8 mouse cellular contexts compared by ENCODE assay signal in the genomic region with DNA sequence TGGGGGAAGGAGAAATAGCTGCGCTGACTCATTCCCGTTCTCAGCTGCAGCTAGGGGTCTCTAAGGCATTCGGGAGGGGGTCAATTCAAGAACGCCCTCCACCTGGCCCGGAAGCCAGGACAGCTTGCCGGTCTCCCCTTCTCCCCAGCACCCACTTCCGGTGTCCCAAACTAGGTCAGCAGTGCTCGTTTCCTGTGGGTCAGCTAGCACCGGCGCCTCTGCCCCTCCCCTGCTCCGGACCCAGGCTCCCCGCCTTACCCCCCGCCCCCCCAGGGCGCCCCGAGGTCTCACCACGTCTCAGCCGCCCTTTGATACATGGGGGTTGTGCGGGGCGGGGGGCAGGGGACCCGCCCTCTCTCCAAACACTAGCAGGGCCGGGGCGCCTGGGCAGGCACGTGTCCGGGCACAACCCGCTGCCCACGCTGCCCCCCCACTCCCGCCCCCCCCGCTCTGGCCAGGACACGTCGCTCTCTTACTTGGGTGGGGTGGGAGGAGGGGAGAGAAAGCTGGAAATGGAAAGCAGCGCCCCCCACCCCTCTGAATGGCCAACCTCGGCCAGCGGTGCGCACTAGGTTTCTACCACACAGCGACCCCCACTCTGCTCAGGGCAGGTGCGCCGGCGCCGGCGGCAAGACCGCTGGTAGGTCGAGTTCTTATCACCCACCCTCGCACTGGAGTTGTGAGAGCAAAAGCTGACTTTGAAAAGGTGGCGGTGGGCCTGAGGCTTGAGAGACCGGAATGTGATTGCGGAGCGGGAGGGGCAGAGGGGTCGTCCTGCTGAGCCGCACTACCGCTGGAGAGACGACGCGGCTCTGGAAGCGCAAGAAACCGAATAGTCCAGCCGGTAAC. TPM values are rescaled to one million over a fixed set of nuclear protein-coding genes. Genes with fewer than 3 reads are reported as not detected.
DNase-seq lines count a peak whose midpoint lies in the region; ATAC-seq and TF ChIP-seq lines count a peak whose summit lies in the region.

No protein-coding gene starts in this region.

- 0% methylated on average over 55 of the region's 56 CpGs for WGBS in forebrain, embryonic 16.5 days
- 0% methylated on average over 53 of the region's 56 CpGs for WGBS in hindbrain, embryonic 16.5 days
- 2% methylated on average over 52 of the region's 56 CpGs for WGBS in liver, embryonic 13.5 days (ENCODE audit: insufficient replicate concordance)
- WGBS in neural tube, embryonic 14.5 days, result under 1% methylated on average over 51 of the region's 56 CpGs

- no peak for TF ChIP-seq CTCF in layer of hippocampus, adult 2 months (conservative IDR thresholded peaks at IDR 0.05)

- DNase-seq in layer of hippocampus, adult 2 months (ENCODE audit: low spot score in 2 of 2), result no peak
- no peak for DNase-seq in layer of hippocampus, adult 9-11 months
- peak; percentile 79 for DNase-seq in brain, adult 2 months (ENCODE audit: low read depth, low spot score)
- no peak for DNase-seq in liver, embryonic 13.5 days

- peak overlapping the region; percentile 42 for H3K9ac ChIP-seq in forebrain, embryonic 16.5 days (replicated peaks; ENCODE audit: low read depth, low read length)
- peak overlapping the region; percentile 53 for H3K9ac ChIP-seq in hindbrain, embryonic 16.5 days (ENCODE audit: low read depth, low read length)
- peak overlapping the region; percentile 68 for H3K9ac ChIP-seq in liver, embryonic 13.5 days
- peak overlapping the region; percentile 55 for H3K9ac ChIP-seq in neural tube, embryonic 14.5 days (replicated peaks; ENCODE audit: low read depth, low read length)

- peak overlapping the region; percentile 66 for H3K4me3 ChIP-seq in layer of hippocampus, adult 2 months
- peak overlapping the region; percentile 40 for H3K4me3 ChIP-seq in forebrain, embryonic 16.5 days (replicated peaks; ENCODE audit: low read length)
- H3K4me3 ChIP-seq in hindbrain, embryonic 16.5 days (ENCODE audit: low read length), result peak overlapping the region; percentile 45
- peak overlapping the region; percentile 65 for H3K4me3 ChIP-seq in liver, embryonic 13.5 days (replicated peaks)
- H3K4me3 ChIP-seq in neural tube, embryonic 14.5 days (ENCODE audit: low read depth, low read length), result peak overlapping the region; percentile 45

- H3K9me3 ChIP-seq in forebrain, embryonic 16.5 days (ENCODE audit: control insufficient read depth, low read length), result no peaks in the 10 kb centered on the region
- no peaks in the 10 kb centered on the region for H3K9me3 ChIP-seq in hindbrain, embryonic 16.5 days (ENCODE audit: control insufficient read depth, low read length)
- no peaks in the 10 kb centered on the region for H3K9me3 ChIP-seq in liver, embryonic 13.5 days (replicated peaks)
- no peaks in the 10 kb centered on the region for H3K9me3 ChIP-seq in neural tube, embryonic 14.5 days (ENCODE audit: control insufficient read depth, low read length)

- no peaks in the 10 kb centered on the region for H3K36me3 ChIP-seq in forebrain, embryonic 16.5 days (ENCODE audit: control insufficient read depth, insufficient read depth)
- no peaks in the 10 kb centered on the region for H3K36me3 ChIP-seq in hindbrain, embryonic 16.5 days (ENCODE audit: control insufficient read depth, insufficient read depth, low read length)
- no peaks in the 10 kb centered on the region for H3K36me3 ChIP-seq in liver, embryonic 13.5 days
- no peaks in the 10 kb centered on the region for H3K36me3 ChIP-seq in neural tube, embryonic 14.5 days (ENCODE audit: control insufficient read depth, insufficient read depth, low read length)

- peak overlapping the region; percentile 92 for H3K27ac ChIP-seq in layer of hippocampus, adult 2 months
- no peak overlapping the region for H3K27ac ChIP-seq in forebrain, embryonic 16.5 days (ENCODE audit: low read length)
- no peak overlapping the region; the same call in 1 of the 2 replicates for H3K27ac ChIP-seq in hindbrain, embryonic 16.5 days (ENCODE audit: low read depth, low read length)
- H3K27ac ChIP-seq in liver, embryonic 13.5 days, result peak overlapping the region; percentile 69
- no peak overlapping the region for H3K27ac ChIP-seq in neural tube, embryonic 14.5 days (ENCODE audit: low read depth, low read length)

- peaks cover 61% of the 10 kb centered on the region for H3K4me1 ChIP-seq in forebrain, embryonic 16.5 days (replicated peaks; ENCODE audit: control insufficient read depth, insufficient read depth, low read length)
- H3K4me1 ChIP-seq in hindbrain, embryonic 16.5 days (ENCODE audit: control insufficient read depth, insufficient read depth, low read depth, low read length), result peaks cover 55% of the 10 kb centered on the region
- peaks cover 94% of the 10 kb centered on the region for H3K4me1 ChIP-seq in liver, embryonic 13.5 days (replicated peaks)
- peaks cover 28% of the 10 kb centered on the region for H3K4me1 ChIP-seq in neural tube, embryonic 14.5 days (ENCODE audit: control insufficient read depth, insufficient read depth, low read length)

- no peak for ATAC-seq in forebrain, embryonic 16.5 days
- no peak for ATAC-seq in hindbrain, embryonic 16.5 days
- ATAC-seq in liver, embryonic 13.5 days (ENCODE audit: low read depth), result no peak
- no peak for ATAC-seq in neural tube, embryonic 14.5 days (ENCODE audit: low read depth)
- ATAC-seq in frontal cortex, adult (ENCODE audit: low TSS enrichment), result no peak

- peak overlapping the region; percentile 71 for H3K4me2 ChIP-seq in forebrain, embryonic 16.5 days (ENCODE audit: low read length)
- H3K4me2 ChIP-seq in hindbrain, embryonic 16.5 days (ENCODE audit: low read length), result peak overlapping the region; percentile 74
- peak overlapping the region; percentile 94 for H3K4me2 ChIP-seq in liver, embryonic 13.5 days
- H3K4me2 ChIP-seq in neural tube, embryonic 14.5 days (ENCODE audit: low read depth, low read length), result peak overlapping the region; percentile 97

- peaks cover 13% of the 10 kb centered on the region for H3K27me3 ChIP-seq in forebrain, embryonic 16.5 days (replicated peaks; ENCODE audit: control insufficient read depth, insufficient read depth, low read length)
- peaks cover 16% of the 10 kb centered on the region for H3K27me3 ChIP-seq in hindbrain, embryonic 16.5 days (replicated peaks; ENCODE audit: control insufficient read depth, insufficient read depth, low read length)
- peaks cover 31% of the 10 kb centered on the region for H3K27me3 ChIP-seq in liver, embryonic 13.5 days
- H3K27me3 ChIP-seq in neural tube, embryonic 14.5 days (ENCODE audit: control insufficient read depth, insufficient read depth, low read length), result peaks cover 5% of the 10 kb centered on the region; the same call in 1 of the 2 replicates

RNA-seq across cellular contexts. Expression of a gene that starts 2.7 kb away (rescaled TPM):
- 10 to 100 TPM; 11.3 to 13.4 TPM for total RNA-seq in layer of hippocampus, adult 2 months (2021)
- polyA plus RNA-seq in forebrain, embryonic 16.5 days (2015; fragmentation: Nextera tagmentation; extraction: Ambion mirVana), result 0.51 and 0.77 TPM in 2 replicates
- polyA plus RNA-seq in hindbrain, embryonic 16.5 days (2015; fragmentation: Nextera tagmentation; extraction: Ambion mirVana), result 0.79 and 0.88 TPM in 2 replicates
- polyA plus RNA-seq in liver, embryonic 13.5 days (2015; fragmentation: Nextera tagmentation; extraction: Ambion mirVana), result 0.97 and 1.8 TPM in 2 replicates
- polyA plus RNA-seq in neural tube, embryonic 14.5 days (2014; fragmentation: Nextera tagmentation; extraction: Ambion mirVana), result 0.40 and 0.78 TPM in 2 replicates

RNA-seq across cellular contexts. Expression of a gene that starts 10.7 kb away (rescaled TPM):
- total RNA-seq in layer of hippocampus, adult 2 months (2021), result 1 to 10 TPM; 5.8 to 7.1 TPM
- 0.77 TPM in 1 of 2 replicates, not detected in the other for polyA plus RNA-seq in forebrain, embryonic 16.5 days (2015; fragmentation: Nextera tagmentation; extraction: Ambion mirVana)
- polyA plus RNA-seq in hindbrain, embryonic 16.5 days (2015; fragmentation: Nextera tagmentation; extraction: Ambion mirVana), result 0.60 TPM in 1 of 2 replicates, not detected in the other
- not detected in 2 replicates for polyA plus RNA-seq in liver, embryonic 13.5 days (2015; fragmentation: Nextera tagmentation; extraction: Ambion mirVana)
- 0.88 and 1.9 TPM in 2 replicates for polyA plus RNA-seq in neural tube, embryonic 14.5 days (2014; fragmentation: Nextera tagmentation; extraction: Ambion mirVana)

RNA-seq across cellular contexts. Expression of a gene that starts 19.8 kb away (rescaled TPM):
- total RNA-seq in layer of hippocampus, adult 2 months (2021), result 10 to 100 TPM; 37.2 to 39.8 TPM
- 43.6 and 46.7 TPM in 2 replicates for polyA plus RNA-seq in forebrain, embryonic 16.5 days (2015; fragmentation: Nextera tagmentation; extraction: Ambion mirVana)
- polyA plus RNA-seq in hindbrain, embryonic 16.5 days (2015; fragmentation: Nextera tagmentation; extraction: Ambion mirVana), result 34.7 and 36.6 TPM in 2 replicates
- 18.0 and 18.7 TPM in 2 replicates for polyA plus RNA-seq in liver, embryonic 13.5 days (2015; fragmentation: Nextera tagmentation; extraction: Ambion mirVana)
- 29.5 and 30.8 TPM in 2 replicates for polyA plus RNA-seq in neural tube, embryonic 14.5 days (2014; fragmentation: Nextera tagmentation; extraction: Ambion mirVana)

RNA-seq across cellular contexts. Expression of a gene that starts 26.3 kb away (rescaled TPM):
- total RNA-seq in layer of hippocampus, adult 2 months (2021), result 1 to 10 TPM; 1.4 to 2.7 TPM
- 139 and 156 TPM in 2 replicates for polyA plus RNA-seq in forebrain, embryonic 16.5 days (2015; fragmentation: Nextera tagmentation; extraction: Ambion mirVana)
- 87.9 and 91.5 TPM in 2 replicates for polyA plus RNA-seq in hindbrain, embryonic 16.5 days (2015; fragmentation: Nextera tagmentation; extraction: Ambion mirVana)
- 282 and 301 TPM in 2 replicates for polyA plus RNA-seq in liver, embryonic 13.5 days (2015; fragmentation: Nextera tagmentation; extraction: Ambion mirVana)
- polyA plus RNA-seq in neural tube, embryonic 14.5 days (2014; fragmentation: Nextera tagmentation; extraction: Ambion mirVana), result 72.0 and 85.4 TPM in 2 replicates

RNA-seq across cellular contexts. Expression of a gene that starts 26.4 kb away (rescaled TPM):
- total RNA-seq in layer of hippocampus, adult 2 months (2021), result 10 to 100 TPM; 12.2 to 14.3 TPM
- polyA plus RNA-seq in forebrain, embryonic 16.5 days (2015; fragmentation: Nextera tagmentation; extraction: Ambion mirVana), result 14.4 and 17.2 TPM in 2 replicates
- 16.9 and 23.8 TPM in 2 replicates for polyA plus RNA-seq in hindbrain, embryonic 16.5 days (2015; fragmentation: Nextera tagmentation; extraction: Ambion mirVana)
- polyA plus RNA-seq in liver, embryonic 13.5 days (2015; fragmentation: Nextera tagmentation; extraction: Ambion mirVana), result 42.3 and 51.4 TPM in 2 replicates
- 4.1 and 18.9 TPM in 2 replicates for polyA plus RNA-seq in neural tube, embryonic 14.5 days (2014; fragmentation: Nextera tagmentation; extraction: Ambion mirVana)

Comparison
In these comparisons a context has a peak if more than half of its experiments do, and no peak if none do; other contexts are left out.
1. H3K27ac ChIP-seq: peak in layer of hippocampus, adult 2 months (single experiment) and liver, embryonic 13.5 days (single experiment); none in forebrain, embryonic 16.5 days (single experiment), hindbrain, embryonic 16.5 days (single experiment) and neural tube, embryonic 14.5 days (single experiment).
2. Peak in every context shown above with its lines, with median percentiles within 50 percentile points of each other: H3K4me3 ChIP-seq, H3K4me2 ChIP-seq and H3K9ac ChIP-seq.